Mouse (Mus musculus) cerebellum, postnatal 14 days (tissue): ENCODE measurements at regions not wholly inside any gene's neighbourhood (a gene's known extent, or its start where the extent isn't known, plus 50 kb on each side); places are given as distances from the start of the nearest gene placed in this dataset.

Experiments
- DNase-seq, 2 experiments: peaks; one replicate each; pipeline ENCODE4 v3.0.0; 2021; ENCODE audit warnings: mixed read lengths in 2 of 2

- DNase-seq: no peak
Measured at GRCm38 (mm10) chr10:99418497-99418896, 155.5 kb downstream of the Dusp6 start.

GRCm38 (mm10) chr10:99419532-99419931 is 156.5 kb downstream of the Dusp6 start:
- no peak for DNase-seq

GRCm38 (mm10) chr10:99423406-99423805 is 160.4 kb downstream of the Dusp6 start:
- DNase-seq: no peak

GRCm38 (mm10) chr10:99425265-99425664 is 162.2 kb downstream of the Dusp6 start:
- DNase-seq: no peak

GRCm38 (mm10) chr10:99430175-99430574 is 167.1 kb downstream of the Dusp6 start:
- no peak for DNase-seq

GRCm38 (mm10) chr10:99430669-99431561 is 167.9 kb downstream of the Dusp6 start:
- peak; percentile 15 to 48 for DNase-seq

GRCm38 (mm10) chr10:99437060-99437459 is 174.0 kb downstream of the Dusp6 start:
- DNase-seq: no peak

GRCm38 (mm10) chr10:99440169-99440568 is 177.1 kb downstream of the Dusp6 start:
- DNase-seq: no peak

GRCm38 (mm10) chr10:99441014-99441413 is 178.0 kb downstream of the Dusp6 start:
- DNase-seq: peak; percentile 28 to 34

- DNase-seq: no peak
Measured at GRCm38 (mm10) chr10:99441931-99442330, 178.9 kb downstream of the Dusp6 start.

- no peak for DNase-seq
Measured at GRCm38 (mm10) chr10:99443453-99444170, 180.6 kb downstream of the Dusp6 start.

GRCm38 (mm10) chr10:99450714-99451625 is 187.9 kb downstream of the Dusp6 start:
- no peak for DNase-seq

- DNase-seq: no peak
Measured at GRCm38 (mm10) chr10:99451639-99452417, 188.8 kb downstream of the Dusp6 start.

GRCm38 (mm10) chr10:99456180-99456579 is 193.1 kb downstream of the Dusp6 start:
- DNase-seq: no peak

- DNase-seq: no peak
Measured at GRCm38 (mm10) chr10:99458047-99458446, 195.0 kb downstream of the Dusp6 start.

GRCm38 (mm10) chr10:99459171-99459660 is 196.2 kb downstream of the Dusp6 start:
- no peak for DNase-seq

- DNase-seq: peak; percentile 36 to 44
Measured at GRCm38 (mm10) chr10:99459823-99460361, 196.9 kb downstream of the Dusp6 start.

GRCm38 (mm10) chr10:99460847-99461445 is 197.9 kb downstream of the Dusp6 start:
- peak in 1 of 2 experiments; percentile 6 for DNase-seq

- peak in 1 of 2 experiments; percentile 13 for DNase-seq
Measured at GRCm38 (mm10) chr10:99461446-99461966, 198.5 kb downstream of the Dusp6 start.

- no peak for DNase-seq
Measured at GRCm38 (mm10) chr10:99466695-99467094, 203.7 kb downstream of the Dusp6 start.
